Mouse (Mus musculus) ovary, postnatal 36 days (tissue): ENCODE results near the gene Zdhhc20.
A peak's percentile ranks its signal among the peaks of the same experiment; 100 is the strongest.
"Not testable (repeated sequence)": the region's sequence is repeated elsewhere in the genome, so short reads cannot be mapped to it uniquely, and the experiment has no call there.

Source experiments
- DNase-seq: peaks from one replicate; pipeline ENCODE4 v3.0.0; 2022; ENCODE audit warnings: low spot score, mixed read lengths

The Zdhhc20 gene

DNA sequence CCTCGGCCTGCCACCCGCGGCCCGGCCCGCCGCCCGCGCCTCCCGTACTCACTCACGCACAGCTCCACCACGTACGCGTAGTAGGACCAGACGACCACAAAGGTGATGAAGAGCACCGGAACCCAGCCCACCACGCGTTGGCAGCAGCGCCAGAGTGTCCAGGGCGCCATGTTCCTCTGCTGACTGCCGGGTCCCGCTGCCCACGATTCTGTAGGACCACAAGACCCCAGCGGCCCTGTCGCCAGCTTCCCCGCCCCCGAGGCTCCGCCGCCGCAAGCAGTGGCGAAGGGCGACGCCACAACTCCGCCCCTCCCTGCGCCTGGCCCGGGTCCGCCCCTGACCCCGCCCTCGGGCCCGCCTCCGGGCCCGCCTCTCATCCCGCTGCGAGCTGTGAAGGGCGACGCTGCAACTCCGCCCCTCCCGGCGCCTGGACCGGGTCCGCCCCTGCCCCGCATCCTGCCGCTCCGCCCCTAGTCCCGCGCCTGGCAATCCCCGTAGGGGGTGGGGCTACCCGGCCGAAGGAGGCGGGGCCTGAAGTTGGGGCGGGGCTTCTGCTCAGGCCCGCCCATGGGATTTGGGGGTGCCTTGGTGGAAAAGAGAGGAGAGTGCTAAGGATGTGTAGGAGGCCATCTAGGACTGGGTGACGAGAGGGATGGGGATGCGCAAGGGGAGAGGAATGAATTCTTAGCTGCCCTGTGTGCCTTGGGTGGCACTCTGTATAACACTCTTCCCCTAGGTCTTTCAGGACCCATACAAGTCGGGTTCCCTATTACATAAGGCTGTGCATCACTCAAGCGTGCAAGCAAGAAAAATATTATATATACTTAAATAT lies at the start of gene Zdhhc20:
Gene Zdhhc20 (minus strand): TSS at position 266 of the 832 bp plus-strand sequence.
- peak; percentile 96 for DNase-seq

GRCm38 (mm10) chr14:57937297-57937696 lies 47.2 kb upstream of the Zdhhc20 start:
- no peak for DNase-seq

DNA sequence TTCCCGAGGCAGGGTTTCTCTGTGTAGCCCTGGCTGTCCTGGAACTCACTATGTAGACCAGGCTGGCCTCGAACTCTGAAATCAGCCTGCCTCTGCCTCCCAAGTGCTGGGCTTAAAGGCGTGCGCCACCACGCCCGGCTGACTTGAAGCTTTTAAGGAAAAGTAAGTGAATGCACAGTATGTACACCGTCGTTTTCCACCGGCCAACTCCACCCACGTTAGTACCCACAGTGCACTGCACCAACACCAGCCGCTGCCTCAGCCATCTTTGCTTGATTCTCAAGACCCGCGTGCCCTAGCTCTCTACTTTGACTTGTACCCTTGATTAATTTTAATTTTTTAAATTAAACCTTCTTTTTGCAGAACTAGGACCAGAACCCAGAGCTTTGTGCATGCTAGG lies 44.6 kb upstream of the Zdhhc20 start:
- no peak for DNase-seq

DNA sequence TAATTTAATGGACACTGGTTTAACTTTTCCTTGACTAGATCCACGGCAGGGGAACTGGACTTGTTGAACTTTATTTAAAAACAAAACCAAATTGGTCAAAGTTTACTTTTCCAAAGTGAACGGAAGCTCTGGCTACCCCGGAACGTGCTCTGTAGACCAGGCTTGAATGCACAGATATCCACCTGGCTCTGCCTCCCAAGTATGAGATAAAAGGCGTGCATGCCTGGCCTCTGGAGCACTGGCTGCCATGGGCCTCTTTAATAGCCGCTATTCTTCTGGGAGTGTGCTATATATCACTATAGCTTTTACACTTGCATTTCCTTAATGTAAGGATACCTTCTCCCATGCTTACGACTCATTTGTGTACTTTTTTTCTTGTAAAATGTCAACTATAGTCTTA lies 43.5 kb upstream of the Zdhhc20 start:
- DNase-seq: no peak

DNA sequence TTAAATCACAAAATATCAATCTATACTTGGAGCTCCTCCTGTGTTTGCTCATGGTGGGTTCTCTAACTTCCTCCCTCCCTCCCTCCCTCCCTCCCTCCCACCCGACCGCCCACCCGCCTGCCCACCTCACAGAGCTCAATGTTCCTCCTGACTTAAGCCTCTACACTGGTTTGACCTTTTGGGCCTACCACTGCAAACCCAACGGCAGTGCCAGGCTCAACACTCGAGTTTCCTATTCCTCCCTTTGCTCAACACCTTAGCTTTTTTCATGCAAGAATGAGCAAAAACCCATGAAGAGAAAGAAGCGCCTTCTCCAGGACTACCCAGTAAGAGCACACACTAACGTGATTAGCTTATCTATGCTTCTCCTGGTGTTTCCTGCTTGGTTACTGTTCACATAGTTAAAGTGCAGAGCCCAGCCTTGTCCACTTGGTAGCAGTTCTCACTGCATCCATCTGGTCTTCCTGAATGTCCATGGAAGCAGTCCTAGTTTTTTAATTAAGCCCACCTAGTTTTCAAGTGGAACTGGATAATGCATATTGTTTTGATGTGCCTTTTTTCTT lies 42.9 kb upstream of the Zdhhc20 start:
- DNase-seq: no peak

DNA sequence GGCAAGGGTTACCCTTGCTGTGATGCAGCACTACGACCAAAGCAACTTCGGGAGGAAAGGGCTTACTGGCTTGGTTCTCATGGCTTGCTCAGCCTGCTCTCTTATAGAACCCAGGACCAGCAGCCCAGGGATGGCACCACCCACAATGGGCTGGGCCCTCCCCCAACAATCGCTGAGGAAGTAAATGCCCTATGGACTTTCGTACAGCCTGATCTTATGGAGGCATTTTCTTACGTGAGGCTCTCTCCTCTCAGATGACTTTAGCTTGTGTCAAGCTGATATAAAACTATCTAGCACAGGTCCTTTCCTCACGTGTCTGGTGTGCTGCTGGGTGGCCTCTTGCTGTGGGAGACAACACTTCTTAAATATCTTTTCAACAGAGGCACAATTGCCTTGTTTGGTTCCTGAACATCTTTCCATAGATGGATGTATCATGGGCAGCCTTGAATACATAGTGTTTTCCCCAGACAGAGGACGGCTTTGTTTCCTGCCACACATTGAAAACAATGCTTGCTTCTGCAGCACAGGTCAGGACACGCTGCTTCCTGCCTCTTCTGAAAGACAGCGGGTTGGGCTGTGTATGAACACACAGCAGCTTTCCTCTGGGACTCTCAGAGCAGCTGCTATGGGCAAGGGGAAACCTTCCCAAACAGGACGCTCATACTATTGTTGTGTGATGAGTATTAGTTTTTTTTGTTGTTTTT lies 31.5 kb upstream of the Zdhhc20 start:
- no peak for DNase-seq

GRCm38 (mm10) chr14:57920568-57921310 lies 30.7 kb upstream of the Zdhhc20 start:
- no peak for DNase-seq

DNA sequence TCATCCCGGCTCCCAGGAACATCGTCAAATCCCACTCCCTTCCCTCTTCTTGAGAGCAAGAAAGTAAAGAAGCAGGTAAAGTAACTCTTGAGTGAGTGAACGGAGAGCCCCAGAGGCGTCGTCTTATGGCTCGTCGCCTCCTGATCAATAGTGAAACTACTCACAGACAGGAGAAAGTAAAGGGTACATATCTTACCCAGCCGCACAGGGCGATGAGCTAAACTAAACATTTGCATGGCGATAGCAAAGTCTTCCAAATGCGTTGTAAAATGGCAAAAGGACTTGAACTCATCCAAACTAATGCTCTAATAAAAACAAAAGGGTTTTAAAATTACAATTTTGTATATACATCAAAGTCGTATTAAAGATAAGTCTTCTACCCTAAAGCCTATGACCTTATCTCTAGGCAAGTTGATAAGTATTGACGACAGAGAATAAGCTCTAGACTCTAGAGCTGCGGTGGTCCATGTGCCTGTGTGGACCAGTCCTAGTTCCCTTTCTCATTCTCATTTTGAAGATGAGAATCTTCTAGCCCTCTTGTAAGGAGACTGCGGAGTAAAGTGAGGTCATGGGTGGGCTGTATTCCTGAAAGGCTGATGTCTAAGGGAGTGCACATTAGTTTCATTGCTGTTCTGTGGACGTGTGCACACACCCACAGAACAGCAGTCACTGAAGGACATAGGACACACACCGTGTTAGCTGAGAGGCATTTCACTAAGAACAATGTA lies 29.2 kb upstream of the Zdhhc20 start:
- DNase-seq: no peak

DNA sequence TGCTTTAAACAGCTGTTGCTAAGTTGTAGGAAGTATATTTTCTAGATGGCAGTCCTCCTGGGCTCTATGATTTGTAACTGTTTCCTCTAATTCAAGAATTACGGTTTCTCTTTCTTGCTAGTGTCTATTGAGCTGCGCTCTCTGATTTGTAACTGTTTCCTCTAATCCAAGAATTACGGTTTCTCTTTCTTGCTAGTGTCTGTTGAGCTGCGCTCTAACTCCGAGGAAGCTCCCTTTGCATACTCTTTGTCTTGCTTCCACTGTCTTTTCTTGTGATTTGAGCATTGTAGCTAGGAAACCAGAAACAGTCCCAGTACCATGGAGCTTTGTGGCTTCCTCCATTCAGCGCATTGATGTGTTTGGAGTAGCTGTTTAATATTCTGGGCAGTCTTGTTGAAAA lies 25.3 kb upstream of the Zdhhc20 start:
- DNase-seq: no peak

- not testable (repeated sequence) for DNase-seq
These were observed 22.3 kb upstream of the Zdhhc20 start for GRCm38 (mm10) chr14:57912211-57913007.

DNA sequence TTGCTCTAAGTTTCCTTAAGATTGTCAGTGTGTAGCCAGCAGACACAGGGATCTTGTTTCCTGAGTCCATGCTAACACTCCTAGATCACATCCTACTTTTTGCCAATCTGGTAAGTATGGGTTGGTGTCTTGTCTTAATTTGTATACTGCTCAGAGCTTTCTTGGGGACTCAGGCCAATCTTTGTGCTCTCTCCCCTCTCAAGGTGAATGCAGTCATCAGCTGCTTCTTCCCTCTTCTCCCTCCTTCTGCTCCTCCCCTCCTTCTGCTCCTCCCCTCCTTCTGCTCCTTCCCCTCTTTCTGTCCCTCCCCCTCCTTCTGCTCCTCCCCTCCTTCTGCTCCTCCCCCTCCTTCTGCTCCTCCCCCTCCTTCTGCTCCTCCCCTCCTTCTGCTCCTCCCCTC lies 21.7 kb upstream of the Zdhhc20 start:
- DNase-seq: not testable (repeated sequence)

- DNase-seq: no peak
These were observed 21.2 kb upstream of the Zdhhc20 start for GRCm38 (mm10) chr14:57911316-57911715.

GRCm38 (mm10) chr14:57910501-57911068 lies 20.5 kb upstream of the Zdhhc20 start:
- peak; percentile 81 for DNase-seq

GRCm38 (mm10) chr14:57909297-57909696 lies 19.2 kb upstream of the Zdhhc20 start:
- no peak for DNase-seq

DNA sequence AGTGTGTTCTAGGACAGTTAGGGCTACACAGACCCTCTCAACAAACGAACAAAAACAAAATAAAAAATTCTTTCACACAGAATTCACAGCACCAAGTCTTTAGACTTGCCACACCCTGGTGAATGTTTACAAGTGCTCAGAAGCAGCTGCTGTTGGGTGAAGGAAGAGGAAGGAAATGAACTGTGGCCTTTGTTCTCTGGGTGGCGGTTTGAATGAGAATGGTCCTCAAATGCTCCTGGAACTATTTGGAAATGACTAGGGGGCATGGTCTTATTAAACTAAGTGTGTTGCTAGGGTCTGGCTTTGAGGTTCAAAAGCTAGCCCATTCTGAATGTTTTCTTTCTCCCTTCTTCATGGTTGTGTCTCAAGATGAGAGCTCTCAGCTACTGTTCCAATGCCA lies 18.4 kb upstream of the Zdhhc20 start:
- DNase-seq: no peak

DNA sequence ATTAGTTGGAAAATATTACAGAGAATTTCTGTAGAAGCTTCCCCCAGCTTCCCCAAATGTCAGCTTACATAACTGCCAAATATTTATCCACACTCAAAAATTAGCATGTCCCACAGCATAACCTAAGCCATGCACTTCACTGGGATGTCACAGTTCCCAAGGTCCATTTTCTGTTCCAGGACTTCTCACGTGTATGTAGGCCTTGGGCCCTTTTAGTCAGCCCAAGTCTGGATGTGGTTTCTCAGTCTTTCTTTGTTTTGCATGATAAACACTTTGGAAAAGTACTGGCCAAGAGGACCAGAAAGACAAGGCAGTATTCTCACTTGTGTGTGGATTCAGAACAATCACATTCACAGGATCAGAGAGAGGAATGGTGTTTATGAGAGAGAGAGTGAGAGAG lies 11.9 kb upstream of the Zdhhc20 start:
- no peak for DNase-seq

- DNase-seq: no peak
These were observed 6.8 kb upstream of the Zdhhc20 start for GRCm38 (mm10) chr14:57896882-57897281.

- not testable (repeated sequence) for DNase-seq
These were observed 6.2 kb upstream of the Zdhhc20 start for GRCm38 (mm10) chr14:57896088-57896871.

DNA sequence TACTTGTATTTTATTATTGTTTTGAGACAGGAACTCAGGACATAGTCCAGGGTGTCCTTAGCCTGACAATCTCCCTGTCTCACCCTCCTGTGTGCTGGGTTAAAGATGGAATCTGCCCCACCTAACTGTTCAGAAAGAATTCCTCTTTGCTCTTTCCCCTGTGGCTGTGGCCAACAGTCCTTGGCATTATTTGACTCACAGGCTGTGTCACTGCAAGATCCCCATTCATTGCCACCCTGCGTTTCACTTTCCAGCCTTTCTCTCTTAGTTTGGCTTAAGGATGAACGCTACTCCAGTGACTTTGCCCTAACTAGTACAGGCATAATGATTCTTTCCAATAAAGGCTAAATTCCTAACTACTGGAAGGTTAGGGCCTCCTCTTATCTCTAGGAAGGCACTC lies 4.3 kb upstream of the Zdhhc20 start:
- DNase-seq: no peak

GRCm38 (mm10) chr14:57892961-57893360 lies 2.9 kb upstream of the Zdhhc20 start:
- no peak for DNase-seq
